Mouse (Mus musculus): ENCODE results near the gene Gucd1.
"Not testable (repeated sequence)": the region's sequence is repeated elsewhere in the genome, so short reads cannot be mapped to it uniquely, and the experiment has no call there.

The Gucd1 gene

DNA sequence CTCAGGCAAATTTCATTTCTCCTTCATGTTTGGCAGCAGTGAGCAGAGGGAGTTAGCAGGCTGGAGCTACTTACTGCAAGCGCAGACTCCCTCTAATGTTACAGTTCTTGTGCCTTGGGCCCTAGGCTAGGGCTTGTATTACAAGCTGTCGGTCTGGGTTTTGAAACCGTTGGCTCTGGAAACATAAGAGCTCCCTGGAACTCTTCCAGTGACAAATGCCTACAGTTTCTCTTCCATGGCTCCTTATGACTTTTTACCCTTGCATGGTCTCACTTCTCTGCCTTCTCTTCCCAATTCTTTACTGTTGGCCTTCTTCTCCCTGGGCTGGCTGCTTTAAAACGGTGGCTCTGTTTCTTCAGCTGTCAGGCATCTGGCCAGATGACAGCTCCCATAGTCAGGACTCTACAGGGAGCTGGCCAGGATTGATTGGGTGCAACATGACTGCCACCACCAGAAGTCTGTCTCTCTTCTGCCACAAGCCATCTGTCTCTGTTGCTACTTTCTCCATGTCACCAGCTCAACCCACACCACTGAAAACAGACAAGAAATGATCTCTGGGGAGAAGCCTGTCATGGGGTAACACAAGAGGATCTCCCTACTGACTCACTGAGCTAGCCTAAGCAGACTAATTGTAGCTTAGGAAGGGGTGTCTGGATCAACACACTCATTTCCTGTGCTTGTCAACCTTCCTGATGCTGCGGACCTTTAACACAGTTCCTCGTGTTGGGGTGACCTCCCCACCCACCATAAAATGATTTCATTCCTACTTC is 51.8 kb downstream of the Gucd1 start:
- DNase-seq (ENCODE audit: low spot score) = peak; percentile 69

GRCm38 (mm10) chr10:75462728-75463127 is 55.0 kb downstream of the Gucd1 start:
- DNase-seq (ENCODE audit: low spot score) = no peak

GRCm38 (mm10) chr10:75458329-75458728 is 59.4 kb downstream of the Gucd1 start:
- DNase-seq (ENCODE audit: low spot score) = no peak

DNA sequence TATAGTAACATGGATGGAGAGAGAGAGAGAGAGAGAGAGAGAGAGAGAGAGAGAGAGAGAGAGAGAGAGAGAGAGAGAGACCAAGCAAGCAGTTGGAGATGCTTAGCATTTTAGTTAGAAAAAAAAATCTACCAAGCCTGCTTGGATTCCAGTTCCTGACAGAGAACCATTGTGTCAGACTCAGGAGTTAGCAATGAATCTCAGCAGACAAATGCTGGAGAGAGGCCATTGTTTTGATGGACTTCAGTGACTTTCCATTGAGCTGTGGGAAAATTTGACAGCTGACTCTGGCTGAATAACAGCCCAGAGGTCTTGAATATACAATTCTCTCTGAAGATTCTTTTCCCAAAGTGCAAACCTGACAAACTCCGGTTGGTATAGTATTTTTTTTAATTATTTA is 59.9 kb downstream of the Gucd1 start:
- no peak for DNase-seq (ENCODE audit: low spot score)

DNA sequence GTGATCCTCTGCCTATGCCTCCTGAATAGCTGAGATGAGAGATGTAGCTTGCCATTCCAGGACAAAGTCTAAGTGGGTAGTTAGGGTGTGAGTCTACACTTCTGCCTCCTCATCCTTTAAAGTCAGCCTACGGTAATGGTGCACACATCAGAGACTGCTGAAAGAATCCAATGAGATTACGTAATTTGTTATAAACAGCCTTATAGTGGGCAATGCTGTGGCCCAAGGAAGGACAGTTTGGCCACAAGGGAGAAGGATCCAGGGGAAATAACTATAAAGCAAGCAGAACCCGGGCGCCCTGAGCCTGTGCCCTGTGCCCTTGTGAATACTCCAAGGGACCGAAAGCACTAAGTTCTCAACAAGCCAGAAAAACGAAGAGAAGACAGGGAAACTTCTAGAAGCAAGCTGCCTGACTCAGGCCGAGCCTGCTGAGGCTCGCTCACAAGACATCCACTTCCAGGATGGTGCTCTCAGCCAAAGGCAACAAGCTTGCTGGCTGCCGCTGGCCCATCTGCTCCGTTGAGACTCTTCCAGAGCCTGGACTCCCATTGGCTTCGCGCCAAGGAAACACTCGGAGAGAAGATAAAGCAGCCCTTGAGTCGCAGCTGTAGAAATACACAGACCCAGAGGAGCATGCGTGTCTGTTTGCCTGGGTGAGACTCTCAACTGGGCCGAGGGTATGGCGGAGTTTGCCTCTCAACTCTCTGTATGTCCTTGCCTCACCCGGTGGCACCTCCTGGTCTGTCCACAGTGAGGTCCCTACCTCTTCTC is 61.5 kb downstream of the Gucd1 start:
- DNase-seq (ENCODE audit: low spot score) = not testable (repeated sequence)

GRCm38 (mm10) chr10:75451036-75451786 is 66.6 kb downstream of the Gucd1 start:
- DNase-seq (ENCODE audit: low spot score) = peak; percentile 50

DNA sequence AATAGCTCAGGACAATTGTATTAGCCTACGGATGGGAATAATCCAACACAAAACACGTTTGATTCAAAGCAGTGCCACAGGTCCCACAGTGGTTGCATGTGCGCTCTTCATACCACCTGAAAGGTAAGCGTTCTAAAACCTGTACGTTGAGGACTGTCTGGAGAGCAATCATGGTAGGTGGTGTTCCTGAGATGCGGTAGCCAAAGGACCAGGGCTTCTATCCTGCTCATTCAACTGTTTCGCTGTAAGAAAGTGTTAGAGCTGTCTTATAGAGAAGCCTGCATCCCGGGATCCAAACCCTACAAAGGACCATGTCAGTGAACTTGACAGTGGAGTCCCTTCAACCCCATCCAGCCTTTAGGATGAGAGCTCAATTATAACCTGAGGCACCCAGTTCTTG is 67.4 kb downstream of the Gucd1 start:
- no peak for DNase-seq (ENCODE audit: low spot score)

GRCm38 (mm10) chr10:75448806-75449420 is 68.9 kb downstream of the Gucd1 start:
- no peak for DNase-seq (ENCODE audit: low spot score)

DNA sequence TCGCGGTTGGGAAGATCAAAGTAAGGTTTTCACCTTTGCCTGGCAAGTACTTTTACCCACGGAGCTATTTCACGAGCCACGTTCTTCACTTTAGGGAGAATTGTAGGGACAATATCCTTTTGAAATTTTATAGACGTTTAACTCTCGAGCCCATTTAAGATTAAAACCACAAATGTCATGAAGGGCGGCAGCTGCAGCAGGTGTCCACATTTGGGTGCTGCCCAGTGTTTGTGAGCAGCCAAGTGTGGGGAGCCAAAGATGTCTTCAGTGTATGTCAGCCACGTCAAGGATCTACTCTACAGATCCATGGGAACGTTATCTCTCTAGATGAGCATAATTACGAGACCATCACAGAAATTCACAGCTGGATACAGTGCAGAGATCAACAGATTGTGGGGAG is 70.3 kb downstream of the Gucd1 start:
- DNase-seq (ENCODE audit: low spot score) = no peak

- DNase-seq (ENCODE audit: low spot score) = no peak
These were observed 71.2 kb downstream of the Gucd1 start for GRCm38 (mm10) chr10:75446501-75447083.

- no peak for DNase-seq (ENCODE audit: low spot score)
These were observed 72.7 kb downstream of the Gucd1 start for GRCm38 (mm10) chr10:75445030-75445429.

- no peak for DNase-seq (ENCODE audit: low spot score)
These were observed 73.5 kb downstream of the Gucd1 start for GRCm38 (mm10) chr10:75444111-75444826.

DNA sequence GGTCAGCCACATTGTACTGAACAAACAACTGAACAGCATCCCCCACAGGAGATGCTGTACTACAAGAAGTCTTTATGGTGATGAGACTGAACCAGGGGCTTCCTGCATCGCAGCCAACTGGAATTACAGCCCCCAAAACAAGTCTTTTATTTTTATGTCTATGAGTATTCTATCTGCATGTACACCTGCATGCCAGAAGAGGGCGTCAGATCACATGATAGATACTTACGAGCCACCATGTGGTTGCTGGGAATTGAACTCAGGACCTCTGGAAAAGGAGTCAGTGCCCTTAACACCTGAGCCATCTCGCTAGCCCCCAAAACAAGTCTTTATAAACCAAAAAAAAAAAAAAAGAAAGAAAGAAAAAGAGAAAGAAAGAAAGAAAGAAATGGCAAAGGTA is 74.8 kb downstream of the Gucd1 start:
- DNase-seq (ENCODE audit: low spot score) = no peak

GRCm38 (mm10) chr10:75441800-75442199 is 76.0 kb downstream of the Gucd1 start:
- no peak for DNase-seq (ENCODE audit: low spot score)

DNA sequence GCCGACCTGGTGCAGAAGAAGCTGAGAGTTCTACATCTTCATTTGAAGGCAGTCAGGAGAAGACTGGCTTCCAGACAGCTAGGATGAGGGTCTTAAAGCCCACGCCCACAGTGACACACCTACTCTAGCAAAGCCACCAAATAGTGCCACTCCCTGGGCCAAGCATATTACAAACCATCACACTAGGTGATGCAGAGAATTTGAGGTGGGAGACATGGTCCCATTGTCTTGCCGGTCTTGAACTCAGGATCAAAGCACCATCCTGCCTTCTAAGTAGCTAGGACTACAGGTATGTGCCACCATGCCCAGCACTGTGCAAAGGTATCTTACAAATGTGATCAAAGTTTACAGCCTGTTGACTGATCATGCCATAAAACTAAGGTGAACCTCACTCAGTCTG is 77.0 kb downstream of the Gucd1 start:
- no peak for DNase-seq (ENCODE audit: low spot score)

DNA sequence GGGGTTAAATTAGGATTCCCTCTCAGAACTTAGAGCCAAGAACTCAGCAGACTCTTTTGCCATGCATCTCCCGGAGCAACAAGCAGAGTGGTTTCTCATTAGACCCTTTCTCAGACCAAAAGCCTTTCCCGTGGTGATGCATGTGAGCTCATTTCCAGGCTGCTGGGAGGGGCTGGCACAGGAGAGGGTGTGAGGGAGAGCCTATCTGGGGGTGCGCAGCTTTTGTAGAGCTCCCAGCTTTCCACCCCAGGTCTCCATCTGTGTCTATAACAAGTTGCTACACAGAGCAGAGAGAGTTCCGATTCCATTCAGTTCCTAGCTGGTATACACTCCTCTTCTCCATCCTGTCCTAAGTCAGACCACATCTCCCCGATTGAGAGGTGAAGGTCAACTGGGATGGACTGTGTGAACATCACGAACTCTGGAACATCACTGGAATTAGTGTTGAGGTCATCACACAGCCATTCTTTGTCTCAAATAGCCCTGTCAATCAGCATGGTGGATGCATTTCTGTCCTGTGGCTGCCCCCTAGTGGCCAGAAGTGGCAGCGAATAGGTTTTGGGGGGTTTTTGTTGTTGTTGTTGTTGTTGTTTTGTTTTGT is 78.5 kb downstream of the Gucd1 start:
- no peak for DNase-seq (ENCODE audit: low spot score)

DNA sequence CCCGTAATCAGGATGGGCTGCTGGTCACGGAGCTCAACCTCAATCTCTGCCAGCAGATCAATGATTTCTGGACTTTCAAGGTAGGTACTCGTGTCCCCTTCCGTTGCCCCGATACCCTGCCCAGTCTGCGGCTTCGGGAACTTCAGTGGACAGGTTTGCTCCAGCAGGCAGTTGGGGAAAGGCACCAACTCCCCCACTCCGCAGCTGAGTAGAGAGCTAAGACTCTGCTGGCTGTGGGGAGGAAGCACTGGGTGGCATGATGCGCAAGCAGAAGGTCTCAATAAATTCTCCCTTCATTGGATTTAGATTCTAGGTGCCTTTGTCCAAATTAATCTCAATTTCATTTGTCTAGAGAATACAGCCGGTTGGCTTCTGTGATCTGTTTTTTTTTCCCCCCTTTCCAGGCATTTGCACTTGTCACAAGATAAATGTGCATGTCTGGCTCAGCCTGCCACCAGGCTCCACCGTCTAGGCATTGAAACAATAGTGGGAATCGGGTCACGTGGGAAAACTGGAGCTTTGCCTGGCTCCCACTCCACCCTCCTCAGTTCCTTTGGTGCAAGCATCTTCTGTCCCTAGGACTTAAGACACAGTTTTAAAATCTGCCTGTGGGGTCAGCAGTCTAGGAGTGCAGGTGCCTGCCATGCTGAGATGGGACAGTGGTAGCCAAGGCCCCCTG is 79.5 kb downstream of the Gucd1 start:
- peak; percentile 77 for DNase-seq (ENCODE audit: low spot score)

GRCm38 (mm10) chr10:75437284-75437683 is 80.5 kb downstream of the Gucd1 start:
- DNase-seq (ENCODE audit: low spot score) = no peak

DNA sequence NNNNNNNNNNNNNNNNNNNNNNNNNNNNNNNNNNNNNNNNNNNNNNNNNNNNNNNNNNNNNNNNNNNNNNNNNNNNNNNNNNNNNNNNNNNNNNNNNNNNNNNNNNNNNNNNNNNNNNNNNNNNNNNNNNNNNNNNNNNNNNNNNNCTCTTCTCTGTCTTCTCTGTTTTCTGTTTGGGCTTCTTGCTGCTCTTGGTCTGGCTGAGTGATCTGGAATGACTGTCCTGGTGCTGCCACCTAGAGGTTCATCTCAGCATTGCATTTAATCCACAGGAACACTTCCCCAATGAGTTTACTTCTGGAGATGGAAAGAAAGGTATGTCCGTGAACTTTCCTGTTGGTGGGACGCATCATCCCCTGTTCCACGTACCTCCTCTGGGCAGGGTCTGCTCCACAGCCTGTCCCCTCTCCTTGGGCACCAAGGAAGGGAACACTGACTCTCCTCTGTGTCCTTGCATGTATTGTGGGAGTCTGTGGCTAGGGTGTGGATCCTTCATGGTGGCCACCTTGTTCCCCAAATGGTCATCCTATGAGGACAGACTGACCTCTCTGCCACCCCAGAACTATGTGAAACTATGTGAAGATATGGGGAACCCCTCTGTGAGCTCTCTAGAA is 81.1 kb downstream of the Gucd1 start:
- DNase-seq (ENCODE audit: low spot score) = peak; percentile 89

DNA sequence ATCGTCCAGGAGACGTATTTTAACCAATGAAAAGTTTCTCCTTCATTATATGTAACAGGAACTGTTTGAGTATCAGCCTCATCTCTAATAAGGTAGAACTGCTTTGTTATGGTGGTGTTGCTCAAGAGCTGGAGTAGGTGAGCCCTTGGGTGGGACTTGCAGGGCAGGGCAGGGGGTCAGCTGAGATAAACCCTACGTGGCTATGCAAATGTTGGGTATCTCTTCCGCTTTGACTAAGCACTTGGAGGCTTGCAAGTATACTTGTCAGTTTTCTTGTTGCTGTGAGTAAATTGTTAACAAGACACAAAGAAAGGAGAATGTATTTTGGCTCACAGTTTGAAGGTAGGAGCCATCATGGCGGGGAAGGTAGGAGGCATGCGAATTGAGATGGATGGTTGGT is 87.1 kb downstream of the Gucd1 start:
- no peak for DNase-seq (ENCODE audit: low spot score)

All from lung, postnatal 25 days (tissue).